Mouse (Mus musculus) kidney, postnatal 36 days (tissue): ENCODE data around the gene Slc6a19.
"Not testable (repeated sequence)": the region's sequence is repeated elsewhere in the genome, so short reads cannot be mapped to it uniquely, and the experiment has no call there.

ENCODE experiments used
- DNase-seq, 2 experiments: peaks; one replicate each; pipeline ENCODE4 v3.0.0; 2021 to 2022; ENCODE audit warnings: mixed read lengths in 2 of 2

Slc6a19 gene

DNA sequence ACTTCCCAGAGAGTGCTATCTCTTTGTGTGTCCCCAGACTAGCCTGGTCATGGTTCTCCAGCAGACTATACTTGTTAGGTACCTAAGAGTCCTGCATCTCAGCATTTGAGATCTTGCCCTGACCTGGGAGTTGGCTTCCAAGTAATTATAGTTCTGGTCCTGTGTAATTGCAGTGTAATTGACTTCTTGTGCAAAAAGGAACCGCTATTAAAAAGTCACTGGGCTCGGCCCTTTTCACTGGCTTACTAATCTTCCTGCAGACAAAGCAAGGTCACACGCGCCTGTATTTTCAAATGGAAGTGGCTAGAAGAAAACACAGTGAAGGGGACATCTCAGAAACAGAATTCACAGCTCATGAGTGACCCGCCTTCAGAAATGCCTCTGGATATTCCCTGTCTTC is 7.1 kb upstream of the Slc6a19 start:
- DNase-seq = no peak

DNA sequence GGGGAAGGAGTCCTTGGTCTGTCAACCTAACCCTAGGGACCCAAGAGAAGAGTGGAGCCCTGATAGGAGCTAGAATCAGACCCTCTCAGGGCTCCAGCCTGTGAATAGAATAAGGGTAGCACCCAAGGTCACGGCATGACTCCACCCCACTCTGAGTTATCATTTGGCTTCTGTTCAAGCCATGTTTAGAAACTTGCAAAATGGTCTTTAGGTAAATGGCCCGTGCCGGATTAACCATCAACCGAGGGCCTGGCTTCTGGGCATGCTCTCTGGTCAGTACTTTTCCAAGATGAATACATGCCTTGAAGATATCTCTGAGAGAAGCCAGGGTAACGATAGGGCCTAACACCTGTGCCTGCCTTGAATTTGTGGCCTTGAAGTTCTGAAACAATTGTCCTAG is 6.6 kb upstream of the Slc6a19 start:
- DNase-seq = peak; percentile 72 to 78

DNA sequence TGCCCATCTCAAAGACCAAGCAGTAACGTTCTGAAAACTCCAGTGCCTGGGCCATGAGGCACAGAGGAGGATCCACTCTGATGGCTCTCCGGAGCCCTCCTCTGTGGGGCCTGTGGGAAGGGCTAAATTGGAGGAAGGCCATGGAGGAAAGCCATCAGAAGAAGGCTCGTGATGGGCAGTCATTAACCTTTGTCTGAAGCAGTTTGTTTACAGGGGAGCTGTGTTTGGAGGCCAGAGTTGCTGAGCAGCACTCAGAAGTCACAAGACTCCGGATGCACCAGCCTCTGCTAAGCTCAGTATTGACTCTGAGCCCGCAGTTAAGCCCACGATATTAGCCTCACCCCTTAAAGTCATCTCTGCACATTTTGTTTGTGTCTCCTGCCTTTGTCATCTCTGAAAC is 4.8 kb upstream of the Slc6a19 start:
- peak; percentile 66 to 86 for DNase-seq

DNA sequence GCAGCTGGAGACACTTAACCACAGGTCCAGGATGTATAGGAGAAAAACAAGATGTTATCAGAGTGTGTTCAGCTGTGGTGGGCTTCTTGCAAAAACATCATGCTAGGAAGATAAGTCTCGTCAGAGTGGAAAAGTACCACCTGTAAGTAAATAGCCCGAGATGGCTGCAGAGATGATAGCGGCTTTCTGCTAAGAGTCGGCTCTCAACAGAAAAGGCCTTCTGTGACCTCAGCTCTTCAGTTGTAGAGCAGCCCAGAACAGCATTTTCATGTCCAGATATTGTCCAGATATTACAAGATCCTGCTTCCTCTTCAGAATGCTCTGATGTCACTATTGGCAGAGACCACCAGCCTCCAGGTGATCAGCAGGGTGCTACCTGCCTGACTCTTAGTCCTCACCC is 1.2 kb downstream of the Slc6a19 start:
- not testable (repeated sequence) for DNase-seq

DNA sequence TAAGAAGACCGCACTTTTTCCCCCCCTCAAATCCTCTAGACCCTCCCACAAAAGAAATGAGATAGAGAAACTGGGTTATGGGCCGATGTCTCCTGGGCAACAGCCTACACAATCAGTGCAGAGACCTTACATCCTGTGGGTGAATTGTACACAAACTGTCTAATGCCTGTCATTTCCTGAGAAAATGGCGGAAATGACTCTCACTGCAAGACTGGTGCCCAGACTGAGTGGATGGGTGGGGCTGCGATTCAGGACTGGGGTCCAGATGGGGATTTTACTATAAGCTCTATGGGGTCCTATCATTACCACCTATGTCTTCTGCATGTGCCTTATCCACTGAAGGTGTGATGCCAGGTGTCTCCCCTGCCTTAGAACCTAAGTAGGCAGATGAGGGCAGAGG is 1.9 kb downstream of the Slc6a19 start:
- no peak for DNase-seq

DNA sequence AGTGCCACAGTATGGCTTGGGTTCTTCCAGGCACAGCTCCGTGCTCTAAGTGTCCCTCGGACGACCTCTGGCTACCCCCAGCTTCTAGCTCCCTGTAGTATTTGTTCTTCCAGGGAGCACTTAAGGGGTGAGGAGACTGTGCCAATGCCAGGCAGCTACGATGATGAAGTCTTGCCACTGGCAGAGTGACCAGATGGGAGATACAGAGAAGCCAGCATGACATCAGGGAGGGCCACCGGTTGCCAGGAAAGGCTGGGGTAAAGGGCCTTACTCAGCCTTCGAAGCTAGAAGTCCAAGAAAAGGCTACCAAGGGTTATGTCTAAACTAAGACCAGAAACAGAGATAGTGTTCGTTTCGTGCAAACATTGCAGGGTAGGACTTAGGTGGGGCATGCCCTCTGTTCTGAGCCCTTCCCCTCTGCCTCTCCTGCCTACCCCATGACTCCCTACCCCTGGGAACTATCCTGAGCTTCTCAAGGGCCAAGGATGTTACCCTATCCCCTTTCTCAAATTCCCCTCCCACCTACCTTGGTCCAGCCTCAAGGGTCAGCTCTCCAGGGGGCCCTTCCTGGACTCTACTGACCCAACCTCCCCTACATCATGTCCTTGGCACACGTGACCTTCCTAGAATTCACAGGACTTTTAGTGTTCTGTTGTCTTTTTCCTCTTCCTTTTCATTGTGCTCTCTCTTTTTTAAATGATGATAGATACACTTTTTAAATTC is 3.3 kb downstream of the Slc6a19 start:
- peak in 1 of 2 experiments; percentile 61 for DNase-seq

DNA sequence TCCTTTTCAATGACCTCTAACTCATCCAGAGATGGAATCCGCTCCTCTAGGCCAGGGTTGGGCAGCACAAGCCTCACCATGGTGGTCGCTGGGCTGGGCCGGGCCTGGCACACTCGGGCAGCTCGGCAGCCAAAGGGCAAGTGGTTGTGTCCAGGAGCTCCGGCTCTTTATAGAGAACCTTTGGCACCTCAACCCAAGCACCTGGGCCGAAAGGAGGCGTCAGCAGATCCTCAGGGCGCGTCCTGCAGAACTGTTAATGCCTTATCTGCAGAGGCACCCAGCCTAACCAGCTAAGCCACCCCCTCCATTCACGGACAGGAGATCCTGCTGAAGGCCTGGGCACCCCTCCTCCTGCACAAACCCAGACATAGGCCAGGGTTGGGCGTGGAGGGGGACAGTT is 4.1 kb downstream of the Slc6a19 start:
- peak; percentile 77 to 86 for DNase-seq

DNA sequence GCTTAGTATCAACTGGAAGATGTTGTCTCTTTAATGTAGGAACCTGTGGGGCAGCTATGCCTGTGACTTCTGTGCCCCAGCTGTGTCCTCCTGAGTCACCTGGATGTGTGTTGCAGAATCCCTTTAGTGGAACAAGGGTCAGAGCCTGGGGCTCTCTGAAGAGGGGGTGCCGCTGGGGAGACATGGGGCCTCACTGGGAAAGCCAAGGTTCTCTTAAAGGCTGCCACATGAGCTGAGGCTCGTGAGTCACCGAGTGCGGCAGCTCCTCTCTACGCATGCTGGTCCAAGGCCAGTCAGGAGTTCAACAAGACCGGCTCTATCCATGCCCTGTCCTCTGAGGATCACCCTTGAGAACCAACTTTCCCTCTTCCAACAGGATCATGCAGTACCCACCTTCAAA is 5.0 kb downstream of the Slc6a19 start:
- DNase-seq = no peak

DNA sequence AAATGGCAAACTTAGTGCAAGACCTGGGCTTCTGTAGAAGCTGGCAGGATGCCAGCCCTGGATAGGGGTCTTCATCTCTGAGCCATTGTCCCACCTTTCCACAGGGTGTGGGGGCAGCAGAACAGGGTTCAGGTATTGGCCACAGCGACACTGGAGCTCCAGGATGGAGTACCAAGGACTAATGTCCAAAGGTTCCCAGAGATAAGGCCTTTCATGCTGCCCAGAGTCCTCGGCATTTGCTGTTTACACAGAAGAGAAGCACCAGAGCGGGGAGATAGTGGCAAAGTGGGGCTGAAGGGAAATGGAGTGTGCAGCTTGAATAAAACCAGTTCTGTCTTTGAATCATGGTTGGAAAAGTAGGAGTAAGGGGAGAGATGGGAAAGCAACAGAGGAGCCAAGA is 8.1 kb downstream of the Slc6a19 start:
- no peak for DNase-seq

DNA sequence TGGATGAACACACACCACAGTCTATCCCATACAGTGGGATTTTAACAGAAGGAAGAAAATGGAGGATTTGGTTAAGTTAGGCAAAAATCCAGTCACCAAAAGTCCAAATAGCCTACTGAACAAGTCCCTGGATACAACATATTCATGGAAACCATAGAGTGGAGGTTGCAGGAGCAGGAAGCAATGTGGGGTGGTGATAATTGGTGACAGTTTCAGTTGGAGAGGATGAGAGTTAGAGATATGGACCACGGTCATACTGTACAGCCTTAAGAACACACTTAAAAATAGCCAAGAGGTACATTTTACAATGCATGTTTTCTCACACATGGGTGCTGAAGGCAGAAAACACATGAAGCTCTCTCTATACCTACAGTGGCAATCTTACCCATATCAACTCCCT is 9.7 kb downstream of the Slc6a19 start:
- DNase-seq = no peak

DNA sequence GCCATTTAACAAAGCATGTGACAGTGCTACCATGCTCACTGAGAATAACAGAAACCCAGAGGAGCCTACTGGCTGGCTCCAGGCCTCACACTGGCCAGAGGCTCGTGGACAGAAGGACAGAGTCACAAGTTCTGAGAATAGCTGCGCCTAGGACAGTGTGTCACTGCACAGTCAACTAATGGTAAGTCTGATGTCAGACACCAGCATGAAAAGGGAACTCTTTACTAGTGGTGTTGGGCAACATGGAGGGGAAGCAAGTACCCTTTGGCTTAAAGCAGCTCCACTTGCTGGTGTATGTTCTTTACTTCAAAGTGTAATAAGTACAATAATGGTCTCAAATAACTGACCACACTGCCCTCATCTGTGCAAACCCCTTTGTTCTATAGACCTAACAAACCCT is 11.3 kb downstream of the Slc6a19 start:
- DNase-seq = no peak

DNA sequence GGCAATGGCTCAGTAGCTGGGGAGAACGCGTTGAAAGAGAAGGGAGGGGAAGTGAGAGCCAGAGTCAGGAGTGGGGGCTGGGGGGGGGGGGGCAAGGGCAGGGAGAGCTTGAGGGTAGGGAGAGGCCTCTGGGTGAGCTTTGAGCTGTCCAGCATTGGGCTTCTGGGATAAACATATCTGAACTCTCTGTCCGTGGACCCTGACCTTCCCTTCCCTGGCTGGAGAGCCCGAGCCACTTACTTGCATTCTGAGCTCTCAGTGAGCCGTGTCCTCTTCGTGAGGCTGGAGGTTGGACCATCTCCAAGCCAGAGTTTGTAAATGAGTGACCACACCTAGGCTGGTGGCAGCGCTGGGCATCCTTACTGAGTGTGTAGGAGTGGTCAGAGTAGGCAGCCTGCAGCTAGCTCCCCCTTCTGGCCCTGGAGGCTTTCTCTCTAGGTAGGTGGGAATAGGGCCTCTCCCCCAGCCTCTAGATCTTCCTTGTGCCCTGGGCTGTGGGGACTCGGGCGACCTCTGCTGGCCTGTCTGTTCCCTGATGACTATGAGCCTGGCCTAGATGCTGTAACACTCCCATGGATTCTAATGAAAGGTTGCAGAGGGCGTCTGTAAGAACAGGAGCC is 12.3 kb downstream of the Slc6a19 start:
- peak; percentile 93 to 98 for DNase-seq

DNA sequence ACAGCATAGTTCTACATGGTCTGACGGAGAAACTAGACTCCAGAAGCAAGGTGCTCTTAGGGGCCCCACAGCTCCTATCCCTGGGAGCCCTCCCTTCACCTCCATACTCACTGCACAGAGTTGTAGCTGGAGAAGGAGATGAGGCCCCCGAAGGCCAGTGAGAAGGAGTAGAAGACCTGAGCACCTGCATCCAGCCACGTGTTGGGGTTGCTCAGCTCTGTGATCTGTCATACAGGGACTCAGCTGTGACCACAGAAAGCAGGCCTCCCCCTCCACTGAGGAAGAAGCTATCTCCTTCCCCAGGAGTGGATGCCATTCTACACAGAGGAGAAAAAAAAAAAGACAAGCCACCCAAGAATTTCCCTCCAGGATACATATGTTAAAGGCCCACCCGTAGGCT is 15.7 kb downstream of the Slc6a19 start:
- DNase-seq = peak in 1 of 2 experiments; percentile 3

DNA sequence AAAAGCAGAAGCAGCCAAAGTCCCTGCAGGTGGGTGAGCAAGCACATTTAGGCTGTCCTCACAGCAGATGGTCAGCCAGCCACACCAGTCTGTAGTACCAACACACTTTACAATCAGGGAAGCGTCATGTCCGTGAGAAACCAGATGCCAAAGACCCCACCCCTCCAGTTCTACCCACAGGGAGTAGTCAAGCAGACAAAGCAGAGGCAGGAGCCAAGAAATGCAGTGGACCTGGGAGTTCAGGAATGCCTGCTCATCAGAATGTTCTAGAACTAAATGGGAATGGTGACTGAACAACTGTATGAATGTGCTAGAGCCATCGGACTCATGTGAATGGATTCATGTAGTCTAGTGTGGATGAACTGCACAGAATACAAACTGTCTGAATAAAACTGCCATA is 17.1 kb downstream of the Slc6a19 start:
- peak in 1 of 2 experiments; percentile 64 for DNase-seq

DNA sequence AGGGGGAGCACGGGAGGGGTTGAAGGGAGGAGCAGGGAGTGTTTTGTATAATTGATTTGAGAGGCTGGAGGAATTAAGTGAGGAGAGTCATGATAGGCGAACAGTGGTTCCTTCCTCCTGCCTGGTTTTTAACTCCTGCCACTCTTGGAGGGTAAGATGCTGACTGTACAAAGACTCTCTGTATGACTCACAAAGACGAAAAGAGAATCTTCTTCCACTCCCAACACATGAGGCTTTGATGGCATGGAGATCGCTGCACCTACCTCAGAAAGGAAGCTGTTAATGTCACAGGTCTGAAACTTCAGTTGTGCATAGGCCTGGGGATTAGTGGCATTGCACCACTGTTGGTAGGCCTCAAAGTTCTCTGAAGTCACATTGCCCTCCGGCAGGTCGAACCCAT is 19.2 kb downstream of the Slc6a19 start:
- DNase-seq = no peak

DNA sequence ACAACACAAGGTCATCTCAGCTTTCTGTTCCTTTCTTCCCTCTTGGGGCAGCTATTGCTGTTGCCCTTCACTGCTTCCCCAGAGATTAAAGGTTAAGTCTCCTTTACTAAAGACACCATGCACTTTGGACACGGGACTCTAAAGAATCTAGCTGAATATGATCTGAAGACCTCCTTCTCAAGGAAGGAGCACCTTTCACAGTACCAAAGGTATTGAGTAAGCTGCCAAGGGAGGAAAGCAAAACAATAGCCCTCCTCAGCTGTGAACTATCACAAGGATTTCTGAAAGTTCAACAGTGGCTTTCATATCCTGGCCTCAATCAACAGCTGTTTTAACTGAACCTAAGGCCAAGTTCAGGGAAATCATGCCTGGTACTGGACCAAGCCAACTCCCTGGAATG is 20.3 kb downstream of the Slc6a19 start:
- peak in 1 of 2 experiments; percentile 54 for DNase-seq

DNA sequence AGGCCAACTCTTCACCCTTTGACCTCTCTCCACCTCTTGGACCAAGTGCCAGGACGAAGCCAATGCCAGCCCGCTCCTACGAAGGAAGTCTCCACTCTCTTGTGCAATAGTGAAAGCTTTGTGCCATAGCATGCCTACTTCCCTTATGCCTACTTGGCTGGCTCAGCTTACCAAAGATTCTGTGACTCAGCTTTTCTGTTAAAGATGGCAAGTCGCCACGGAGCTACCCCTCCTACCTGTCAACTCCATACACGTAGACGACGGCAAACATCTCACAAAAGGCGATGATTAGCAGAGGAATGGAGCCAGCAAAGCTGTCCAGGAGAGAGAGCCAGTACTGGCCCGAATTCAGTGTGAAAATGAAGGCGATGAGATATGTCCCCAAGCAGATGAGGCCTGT is 21.0 kb downstream of the Slc6a19 start:
- DNase-seq = peak; percentile 40 to 77

DNA sequence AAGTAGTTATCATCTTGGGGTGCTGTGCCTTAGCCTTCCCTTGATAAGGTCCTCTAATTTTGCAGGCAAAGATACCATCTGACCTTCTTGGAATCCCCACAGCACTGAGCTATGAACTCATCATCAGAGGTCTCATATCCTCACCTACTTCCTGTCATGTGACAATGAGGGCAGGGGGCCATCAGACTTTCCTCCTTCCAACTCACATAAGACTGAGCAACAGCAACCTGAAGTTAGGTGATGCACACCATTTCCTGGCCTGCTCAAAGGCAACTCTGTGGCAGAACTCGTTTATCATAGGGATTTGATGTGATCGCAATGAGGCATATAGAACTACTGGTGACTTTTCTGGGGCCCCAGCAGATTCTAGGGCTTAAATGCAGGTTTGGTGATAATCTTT is 22.4 kb downstream of the Slc6a19 start:
- DNase-seq = no peak

DNA sequence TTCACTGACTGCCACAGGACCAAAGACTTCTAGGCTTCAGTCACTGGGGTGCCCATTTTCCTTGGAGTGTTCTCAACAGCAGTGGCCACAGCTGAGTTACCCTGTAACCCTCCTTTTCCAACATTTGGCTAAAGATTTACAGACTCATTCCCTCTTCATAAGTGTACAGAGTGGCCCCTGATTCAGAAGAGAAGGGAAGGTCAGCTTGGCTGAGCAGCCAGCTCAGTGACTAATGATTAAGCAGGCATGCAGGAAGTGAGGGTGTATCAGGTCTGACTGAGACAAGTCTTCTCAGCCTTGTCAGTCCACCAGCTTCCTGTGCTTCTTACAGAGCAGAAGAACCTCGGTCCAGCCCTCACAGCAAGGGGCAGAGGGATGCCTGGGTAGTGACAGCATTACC is 24.3 kb downstream of the Slc6a19 start:
- peak; percentile 69 to 89 for DNase-seq

DNA sequence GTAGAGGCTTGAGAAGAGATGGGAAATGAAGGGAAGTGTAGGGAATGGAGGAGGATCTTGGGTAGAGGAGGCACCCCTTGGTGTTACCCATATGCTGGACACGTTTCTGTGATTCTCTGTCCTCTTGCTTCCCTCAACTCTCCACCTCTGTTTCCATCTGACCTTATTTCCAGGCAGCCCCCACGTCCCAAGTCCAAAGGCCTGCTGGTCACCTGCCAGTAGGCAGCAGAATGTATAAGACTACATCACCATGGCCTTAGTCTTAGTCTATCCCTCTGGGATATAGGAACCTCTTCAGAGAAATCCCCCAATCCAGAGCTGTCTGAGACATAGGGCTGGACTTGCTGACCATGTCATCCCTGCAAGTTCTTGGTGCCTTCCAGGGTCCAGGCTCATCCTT is 25.4 kb downstream of the Slc6a19 start:
- peak; percentile 73 to 75 for DNase-seq

DNA sequence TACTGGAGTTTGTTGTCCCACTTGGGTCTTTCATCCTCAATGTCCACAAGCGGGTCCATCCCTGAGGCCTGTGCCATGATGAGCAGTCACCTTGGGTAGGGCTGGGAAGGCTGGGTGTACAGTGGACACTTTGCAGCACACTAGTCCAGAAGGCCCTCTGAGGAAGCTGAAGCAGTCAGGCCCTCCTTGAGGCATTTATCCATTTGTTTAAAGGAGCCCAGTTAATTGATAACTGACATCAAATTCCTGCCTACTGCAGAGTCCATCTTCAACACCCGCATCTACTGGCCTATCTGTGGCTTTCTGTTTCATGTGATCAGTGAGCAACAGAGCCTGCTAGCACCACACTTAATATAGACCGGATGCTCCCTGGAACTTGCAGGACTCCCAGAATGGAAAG is 26.8 kb downstream of the Slc6a19 start, which contains the start of gene Slc6a18:
Slc6a18 (minus strand) TSS at position 171 of the 400 bp plus-strand sequence.
- peak; percentile 64 to 75 for DNase-seq

DNA sequence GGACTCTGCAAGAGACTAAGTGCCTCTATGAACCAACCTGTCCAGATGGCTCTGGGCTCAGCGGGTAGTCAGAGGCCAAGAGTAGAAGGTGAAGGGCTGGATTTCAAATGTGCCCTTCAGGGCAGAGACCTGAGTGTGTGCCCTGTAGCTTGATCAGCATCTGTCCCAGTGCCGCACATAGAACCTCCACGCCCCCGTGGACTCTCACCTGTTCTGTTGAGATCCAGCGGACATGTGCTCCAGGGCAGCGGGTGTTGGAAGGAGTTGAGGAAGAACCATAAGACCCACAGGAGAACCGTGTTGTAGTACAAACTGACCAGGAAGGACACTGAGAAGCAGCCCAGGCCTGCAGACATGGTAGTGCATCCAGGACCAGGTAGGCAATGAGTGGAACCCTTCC is 29.5 kb downstream of the Slc6a19 start:
- DNase-seq = peak; percentile 76 to 79

DNA sequence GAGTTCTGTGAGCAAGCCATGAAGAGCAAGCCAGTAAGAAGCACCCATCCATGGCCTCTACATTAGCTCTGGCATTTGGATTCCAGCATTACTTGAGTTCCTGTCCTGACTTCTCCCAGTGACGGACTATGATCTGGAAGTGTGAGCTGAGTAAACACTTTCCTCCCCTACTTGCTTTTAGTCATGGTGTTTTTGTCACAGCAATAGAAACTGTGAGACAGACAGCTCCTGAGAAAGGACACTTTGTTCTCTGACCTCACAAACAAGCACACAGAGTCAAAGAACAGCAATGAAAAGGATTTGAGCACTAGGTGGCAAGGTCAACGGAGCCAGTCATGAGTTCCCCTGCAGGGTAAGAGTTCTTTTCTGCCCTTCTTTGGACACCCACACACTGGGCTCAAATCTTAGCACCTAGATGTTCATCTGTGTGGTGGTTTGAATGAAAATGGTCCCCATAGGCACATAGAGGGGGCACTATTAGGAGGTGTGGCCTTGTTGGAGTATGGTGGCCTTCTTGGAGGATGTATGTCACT is 44.4 kb downstream of the Slc6a19 start:
- DNase-seq = peak; percentile 48 to 69

DNA sequence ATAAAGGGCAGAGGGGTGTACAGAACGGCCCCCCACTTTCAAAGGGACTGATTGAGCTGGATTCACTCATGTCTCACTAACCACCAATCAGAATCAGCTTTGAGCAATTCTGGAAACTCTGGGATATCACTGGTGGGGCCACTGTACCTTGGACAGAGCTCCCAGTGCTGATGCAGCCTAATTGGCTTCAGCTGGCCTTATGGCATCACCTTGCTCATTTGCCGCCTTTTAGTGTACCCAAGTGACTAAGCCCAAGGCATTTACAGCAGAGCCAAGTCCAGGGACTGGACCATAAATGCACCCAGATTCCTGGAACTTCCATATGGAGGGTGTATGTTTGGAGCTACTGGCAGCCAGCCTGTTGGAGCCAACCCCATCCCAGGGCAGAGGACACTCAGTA is 45.7 kb downstream of the Slc6a19 start:
- no peak for DNase-seq
